Mouse (Mus musculus) c-Kit-positive CD71-negative TER-119-negative erythroid progenitor cells, embryonic 14.5 days (primary cell): ENCODE data around the gene Pnma5.
"Not testable (repeated sequence)": the region's sequence is repeated elsewhere in the genome, so short reads cannot be mapped to it uniquely, and the experiment has no call there.

Experiments
- DNase-seq: peaks from one replicate; pipeline ENCODE4 v3.0.0-alpha.2; 2013; ENCODE audit warnings: low read depth

The Pnma5 gene

DNA sequence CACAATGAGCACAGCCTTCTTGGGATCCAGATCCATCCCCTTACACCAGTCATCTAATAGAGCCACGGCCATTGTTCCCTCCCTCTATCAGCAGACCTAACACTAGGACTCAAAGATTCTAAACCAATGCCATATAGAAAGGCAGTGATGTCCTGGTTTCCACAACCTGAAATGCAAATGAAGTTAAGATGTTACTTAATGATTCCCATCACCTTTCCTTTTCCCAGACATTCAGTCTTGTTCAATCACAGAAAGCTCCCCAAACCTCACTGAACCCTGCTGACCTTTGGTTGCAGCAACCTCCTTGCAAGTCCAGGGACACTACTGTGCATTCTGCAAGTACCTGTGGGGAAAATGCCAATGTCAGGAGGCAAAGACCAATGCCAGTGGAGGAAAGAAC, at the start of gene Pnma5:
TSS of gene Pnma5 (minus strand) at position 101 of the 400 bp plus-strand sequence.
- no peak for DNase-seq

DNA sequence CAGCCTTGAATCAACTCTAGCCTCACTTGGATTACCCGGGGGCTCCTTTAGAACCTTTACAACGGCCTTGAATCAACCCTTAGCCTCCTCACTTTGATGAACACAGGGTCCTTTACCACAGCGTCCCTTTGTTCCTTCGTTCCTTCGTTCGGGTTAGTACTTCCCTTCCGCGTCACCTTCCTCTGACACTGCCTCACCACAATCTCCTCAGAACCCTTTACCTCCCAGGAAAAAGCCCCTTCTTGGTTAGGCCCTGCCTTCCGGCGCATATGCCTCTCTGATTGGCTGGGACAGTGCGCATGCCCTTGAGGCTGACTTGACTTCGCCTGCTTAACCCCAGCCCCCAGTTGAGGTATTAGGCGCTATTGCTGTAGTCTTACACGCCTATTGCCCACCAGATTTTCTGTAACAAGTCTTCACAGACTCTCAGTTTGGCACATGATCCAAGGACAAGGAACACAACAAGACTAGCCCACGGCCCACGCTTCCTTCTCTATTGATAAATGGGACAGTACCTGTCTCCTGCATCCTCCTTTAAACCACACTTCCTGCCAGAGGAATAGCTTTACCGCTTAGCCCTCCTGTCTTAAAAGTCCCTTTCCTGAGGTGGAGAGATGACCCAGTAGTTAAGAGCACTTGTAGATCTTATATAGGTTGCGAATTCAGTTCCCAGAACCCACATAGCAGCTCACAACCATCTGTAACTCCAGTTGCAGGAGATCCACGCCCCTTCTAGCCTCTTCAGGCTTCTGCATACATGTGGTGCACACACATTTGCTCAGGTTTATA, 45.6 kb upstream of the Pnma5 start, which contains the start of gene Xlr4a:
TSS of gene Xlr4a (minus strand) at position 212 of the 789 bp plus-strand sequence.
- not testable (repeated sequence) for DNase-seq

DNA sequence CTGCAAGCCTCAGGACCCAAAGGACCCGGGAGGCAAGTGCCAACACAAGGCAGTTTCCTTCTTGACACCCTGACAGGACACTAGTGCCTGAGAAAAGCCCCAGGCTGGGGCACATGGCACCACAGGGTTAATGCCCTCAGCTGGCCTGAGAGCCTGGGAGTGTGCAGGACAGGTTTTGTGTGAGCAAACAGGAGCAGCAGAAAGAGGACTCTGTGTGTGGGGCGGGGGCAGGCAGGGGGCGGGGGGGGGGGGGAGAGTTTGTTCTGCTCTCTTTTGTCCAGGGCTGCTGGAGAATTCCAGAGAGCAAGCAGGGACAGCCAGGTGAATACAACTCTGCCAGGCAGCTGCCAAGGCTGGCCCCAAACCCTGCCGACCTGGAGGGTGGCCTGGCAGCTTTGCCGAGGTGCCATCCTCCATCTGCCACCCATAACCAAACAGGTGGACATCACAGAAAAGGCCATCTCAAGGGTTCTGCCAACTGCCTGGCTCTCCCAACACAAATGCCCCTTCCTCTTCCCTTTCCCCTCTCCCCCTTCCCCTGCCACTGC, 29.9 kb upstream of the Pnma5 start:
- not testable (repeated sequence) for DNase-seq

DNA sequence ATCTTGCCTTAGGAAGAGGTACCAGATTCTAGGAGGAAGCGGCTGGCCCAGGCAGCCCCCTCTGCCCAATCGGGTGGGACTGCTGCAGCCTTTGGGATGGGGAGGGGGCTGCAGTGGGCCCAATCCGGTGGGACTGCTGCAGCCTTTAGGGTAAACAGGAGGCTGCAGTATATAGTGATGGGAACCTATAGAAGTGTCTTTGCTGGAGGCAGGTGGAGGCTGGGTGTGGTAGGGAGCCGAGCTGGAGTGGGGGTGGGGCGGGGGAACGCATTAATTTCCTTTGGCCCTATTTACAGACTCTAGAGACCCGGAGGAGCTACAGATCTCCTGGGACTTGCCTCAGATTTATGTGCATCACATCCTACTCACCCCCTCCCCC, 27.5 kb upstream of the Pnma5 start, which contains the start of gene Pnma3:
TSS of gene Pnma3 (plus strand) at position 373 of the 379 bp plus-strand sequence.
- no peak for DNase-seq

DNA sequence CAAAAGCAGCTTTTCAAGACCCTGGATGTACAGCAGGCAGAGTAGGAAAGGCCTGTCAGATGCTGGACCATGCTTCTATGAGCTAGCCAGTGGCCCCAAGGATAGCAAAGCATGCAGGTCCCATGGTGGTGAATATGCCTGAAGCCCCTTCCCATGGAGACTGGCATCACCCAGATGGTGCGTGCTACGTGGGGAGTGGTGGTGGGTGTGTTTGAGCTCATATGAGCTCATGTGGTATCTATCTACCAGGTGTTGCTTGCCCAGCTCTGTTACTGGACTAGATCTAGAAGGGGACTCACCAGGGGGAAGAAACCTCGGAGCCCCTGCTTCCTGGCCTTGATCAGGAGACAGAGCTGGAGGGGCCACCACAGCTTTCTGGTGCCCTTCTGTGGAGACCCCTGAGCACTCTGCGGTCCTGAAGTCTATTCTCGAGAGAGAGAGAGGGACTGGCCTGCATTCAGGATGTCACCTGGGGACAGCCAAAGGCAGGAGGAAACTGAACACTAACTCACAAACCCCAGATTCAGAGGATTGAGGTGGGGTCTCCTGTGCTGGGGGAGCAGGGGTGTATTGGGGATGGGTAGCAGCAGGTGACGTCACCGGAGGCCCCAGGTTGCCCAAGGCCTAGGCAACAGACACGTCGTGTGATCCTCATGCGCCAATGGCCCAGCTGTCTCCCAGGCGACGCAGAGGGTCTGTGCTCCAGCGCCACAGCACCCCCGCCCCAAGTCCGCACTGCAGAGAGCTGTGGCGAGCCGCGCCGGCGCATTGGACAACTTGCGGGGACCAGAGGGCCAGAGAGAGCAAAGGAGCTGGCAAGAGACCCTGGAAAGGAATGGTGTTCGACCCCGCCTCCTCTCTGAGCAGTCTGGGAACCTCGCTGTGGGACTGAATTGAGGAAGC, 26.9 kb upstream of the Pnma5 start:
- no peak for DNase-seq

DNA sequence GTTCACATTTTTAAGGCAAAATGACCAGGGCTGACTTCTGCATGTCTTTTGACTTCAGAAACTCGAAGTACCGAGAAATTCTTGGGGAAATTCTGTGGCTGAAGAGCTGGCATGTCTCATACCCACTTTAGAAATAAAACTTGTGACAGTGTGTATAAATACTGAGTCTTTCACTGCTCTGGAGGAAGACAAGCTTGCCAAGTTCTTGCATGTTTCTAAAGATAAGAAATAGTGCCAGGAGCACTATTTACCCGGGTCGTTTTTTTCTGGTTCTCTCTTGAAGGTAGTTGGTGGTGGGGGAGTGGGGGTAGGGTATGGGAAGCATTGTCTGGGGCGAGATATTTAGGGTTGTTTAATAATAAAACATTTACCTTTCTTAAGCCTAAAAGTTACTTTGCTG, 25.4 kb upstream of the Pnma5 start:
- DNase-seq, result no peak

DNA sequence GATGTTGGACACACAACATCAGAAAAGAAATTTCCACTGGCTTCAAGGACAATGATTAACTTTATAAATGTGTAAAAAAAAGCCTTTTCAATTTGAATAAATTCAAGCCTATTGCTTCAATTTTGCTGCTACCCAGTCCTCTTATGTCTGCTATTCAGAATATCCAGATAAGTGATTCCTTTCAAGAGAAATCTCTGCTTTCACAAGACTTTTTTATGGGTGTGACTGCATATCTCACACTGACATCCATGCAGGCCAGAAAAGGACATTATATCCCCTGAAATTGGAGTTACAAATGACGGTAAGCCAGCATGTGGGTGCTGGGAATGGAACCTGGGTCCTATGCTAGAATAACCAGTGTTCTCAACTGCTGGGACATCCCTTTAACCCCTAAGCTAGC, 24.6 kb upstream of the Pnma5 start:
- DNase-seq, result no peak

DNA sequence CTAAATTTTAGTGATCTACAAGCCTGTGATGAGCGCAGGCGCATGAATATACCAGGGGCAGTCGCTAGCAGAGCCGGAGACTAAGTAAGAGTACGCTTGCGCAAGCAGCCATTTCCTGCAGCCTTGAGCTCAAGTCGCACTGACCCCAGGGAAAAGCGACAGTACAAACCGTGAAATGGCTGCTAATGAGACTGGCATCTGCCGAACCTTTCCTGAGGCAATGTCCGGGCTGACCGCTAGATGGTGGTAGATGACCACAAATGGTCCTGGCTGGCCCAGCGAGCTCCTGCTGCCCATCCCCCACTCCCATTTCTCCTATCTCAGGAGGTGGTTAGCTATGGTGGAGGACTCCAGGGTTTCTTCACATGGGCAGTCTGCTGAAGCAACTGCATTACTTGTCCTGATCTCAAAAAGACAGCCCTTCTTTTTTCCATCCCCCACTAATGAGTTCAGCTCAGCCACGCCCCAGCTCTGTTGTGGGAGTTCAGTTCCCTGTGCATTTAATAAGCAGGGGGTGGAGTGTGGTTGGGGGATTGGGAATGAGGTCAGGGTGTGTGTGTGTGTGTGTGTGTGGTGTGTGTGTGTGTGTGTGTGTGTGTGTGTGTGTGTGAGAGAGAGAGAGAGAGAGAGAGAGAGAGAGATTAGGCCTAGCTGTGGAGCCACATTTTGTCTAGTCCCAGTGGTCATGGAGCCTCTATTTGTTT, 17.1 kb upstream of the Pnma5 start:
- DNase-seq, result peak; percentile 70

DNA sequence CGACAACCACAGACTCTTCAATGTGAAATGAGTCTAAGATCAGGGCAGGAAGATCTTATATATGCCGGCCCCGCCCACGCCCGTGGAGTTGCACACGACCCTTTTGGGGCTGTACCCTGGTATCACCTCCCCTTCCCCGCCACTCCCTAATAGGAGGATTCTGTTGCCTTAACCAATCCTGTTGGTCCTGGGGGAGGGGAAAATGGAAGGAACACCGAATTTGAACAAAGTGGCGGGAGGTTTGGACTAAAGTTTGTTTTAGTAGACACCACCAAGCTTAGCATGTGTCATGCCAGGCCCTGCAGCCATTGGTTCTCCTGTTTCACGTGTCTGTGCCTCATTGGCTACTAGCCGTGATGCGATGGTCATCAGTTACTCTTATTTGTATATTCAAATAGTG, 2.8 kb upstream of the Pnma5 start:
- DNase-seq, result no peak

DNA sequence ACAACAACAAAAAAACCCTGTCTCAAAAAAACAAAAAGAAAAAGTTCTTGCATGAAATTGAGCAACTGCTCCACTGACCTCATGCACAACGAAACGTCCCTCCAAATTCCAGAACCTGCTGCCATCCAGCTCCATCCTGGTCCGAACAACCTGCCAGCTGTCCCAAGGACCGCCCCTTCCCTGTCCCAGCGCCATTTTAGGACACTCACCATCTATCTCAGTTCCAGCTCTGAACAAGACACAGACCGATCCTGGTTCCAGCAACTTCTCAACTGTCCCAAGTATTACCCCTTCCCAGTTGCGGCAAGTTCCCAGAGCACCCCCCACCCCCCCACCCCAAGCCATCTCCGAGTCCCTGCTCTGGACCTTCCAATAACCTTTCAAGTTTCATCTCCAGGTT, 1.9 kb upstream of the Pnma5 start:
- DNase-seq, result no peak

DNA sequence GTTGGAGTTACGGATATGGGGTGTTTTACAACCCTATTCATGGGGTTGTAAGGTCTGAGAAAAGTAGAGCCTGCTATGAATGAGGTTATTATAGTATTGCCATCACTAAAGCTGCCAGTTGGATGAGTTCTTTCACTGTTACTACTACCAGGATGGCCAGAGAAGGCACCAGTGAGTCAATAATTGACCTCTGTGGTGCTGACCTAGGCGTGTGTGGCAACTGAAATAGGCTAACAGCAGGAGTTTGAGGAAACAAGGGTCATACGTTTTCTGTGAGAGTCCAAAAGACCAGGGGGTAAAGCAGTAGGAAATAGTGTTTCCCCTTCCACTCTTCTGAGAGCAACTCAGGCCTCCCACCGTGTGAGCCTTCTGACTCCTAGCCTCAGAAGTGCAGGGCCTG, 24.1 kb downstream of the Pnma5 start:
- no peak for DNase-seq

DNA sequence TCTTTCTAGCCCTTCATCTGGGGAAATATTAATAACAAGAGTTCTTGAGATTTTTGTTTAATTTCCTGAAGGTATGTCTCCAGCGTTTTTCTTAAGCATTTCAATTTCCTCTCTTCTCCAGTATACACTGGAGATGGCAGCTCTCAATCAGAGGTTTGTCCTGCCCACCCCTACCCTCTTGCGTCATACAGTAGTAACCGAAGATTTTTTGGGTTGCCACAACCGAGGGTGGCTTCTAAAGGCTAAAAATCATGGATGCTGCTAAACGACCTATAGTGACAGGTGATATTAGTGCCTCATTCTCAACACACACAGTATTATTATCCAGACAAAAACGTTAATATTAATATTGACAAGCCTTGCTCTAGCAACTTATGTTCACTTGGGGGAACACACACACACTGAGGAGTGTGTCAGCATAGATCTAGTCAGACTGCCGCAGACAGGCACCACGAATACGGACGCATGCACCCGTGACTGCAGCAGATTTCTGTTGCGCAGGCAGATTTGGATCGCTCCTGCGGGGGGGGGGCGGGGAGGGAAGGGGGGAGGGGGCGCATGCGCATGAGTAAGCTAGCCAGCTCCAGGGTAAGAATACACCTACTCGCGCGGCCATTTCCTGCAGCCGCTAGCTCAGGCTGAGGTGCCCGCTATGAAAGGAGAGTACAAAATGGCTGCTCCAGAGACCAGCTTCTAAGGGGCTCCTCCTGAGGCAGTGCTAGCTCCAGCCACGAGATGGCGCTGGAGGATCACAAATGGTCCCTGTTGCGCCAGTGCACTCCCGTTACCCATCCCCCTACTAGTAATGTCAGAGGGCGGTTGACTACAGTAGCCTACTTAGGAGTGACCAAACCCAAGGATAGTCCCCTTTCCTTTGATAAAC, 29.1 kb downstream of the Pnma5 start:
- DNase-seq, result peak; percentile 73

DNA sequence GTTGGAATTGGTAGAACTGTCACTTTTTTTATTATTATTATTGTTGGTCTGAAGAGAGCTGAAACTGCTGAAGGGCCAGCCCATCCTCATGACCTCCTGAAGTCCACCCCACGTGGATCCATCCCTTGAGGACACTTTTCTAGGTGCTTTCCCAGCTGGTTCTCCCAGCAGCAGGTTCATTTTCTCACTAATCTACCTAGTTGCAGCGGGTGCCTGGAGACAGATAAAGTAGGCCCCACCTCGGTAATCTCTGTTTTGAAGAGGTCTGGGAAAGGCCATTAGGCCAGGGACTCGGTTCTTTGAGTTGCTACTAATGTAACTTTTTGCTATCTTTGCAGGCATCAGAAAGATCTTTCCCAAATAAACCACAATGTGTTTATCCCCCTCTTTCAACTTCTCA, 31.2 kb downstream of the Pnma5 start:
- no peak for DNase-seq

DNA sequence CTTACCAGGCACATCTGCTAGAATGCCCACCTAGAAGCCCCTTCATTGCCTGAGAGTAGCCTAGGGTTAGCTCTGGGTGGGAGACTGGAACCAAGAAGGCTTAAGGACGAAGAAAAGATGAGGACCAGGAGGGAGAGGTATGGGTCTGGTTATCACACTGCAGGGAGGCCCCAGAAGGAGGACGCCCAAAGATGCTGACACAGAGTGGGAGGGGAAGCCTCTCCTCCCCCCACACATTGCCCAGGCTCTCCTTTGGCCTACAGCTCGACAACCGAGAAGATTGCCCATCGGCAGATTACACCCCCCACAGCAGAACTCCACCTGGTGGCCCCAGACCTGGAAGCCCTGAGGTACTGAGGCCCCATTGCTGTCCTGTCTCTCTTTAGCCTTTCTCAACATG, 33.8 kb downstream of the Pnma5 start:
- DNase-seq, result no peak

DNA sequence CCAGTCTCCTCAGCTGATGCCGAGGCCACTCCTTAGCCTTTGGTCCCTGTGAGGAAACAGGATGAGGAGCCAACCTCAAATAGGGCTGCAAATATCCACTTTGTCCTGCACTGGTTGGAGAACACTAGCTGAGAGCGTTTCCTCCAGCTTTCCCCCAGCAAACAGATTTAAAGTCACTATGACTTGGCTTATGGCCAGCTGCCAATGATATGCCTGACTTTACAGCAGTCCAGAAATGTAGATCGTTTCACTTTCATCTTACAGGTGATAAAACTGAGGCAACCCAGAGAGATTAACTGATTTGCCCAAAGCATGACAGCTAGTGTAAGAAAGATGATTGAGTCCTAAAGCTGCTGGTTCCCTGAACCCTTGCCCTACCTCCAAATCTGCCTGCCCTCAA, 41.4 kb downstream of the Pnma5 start:
- no peak for DNase-seq

DNA sequence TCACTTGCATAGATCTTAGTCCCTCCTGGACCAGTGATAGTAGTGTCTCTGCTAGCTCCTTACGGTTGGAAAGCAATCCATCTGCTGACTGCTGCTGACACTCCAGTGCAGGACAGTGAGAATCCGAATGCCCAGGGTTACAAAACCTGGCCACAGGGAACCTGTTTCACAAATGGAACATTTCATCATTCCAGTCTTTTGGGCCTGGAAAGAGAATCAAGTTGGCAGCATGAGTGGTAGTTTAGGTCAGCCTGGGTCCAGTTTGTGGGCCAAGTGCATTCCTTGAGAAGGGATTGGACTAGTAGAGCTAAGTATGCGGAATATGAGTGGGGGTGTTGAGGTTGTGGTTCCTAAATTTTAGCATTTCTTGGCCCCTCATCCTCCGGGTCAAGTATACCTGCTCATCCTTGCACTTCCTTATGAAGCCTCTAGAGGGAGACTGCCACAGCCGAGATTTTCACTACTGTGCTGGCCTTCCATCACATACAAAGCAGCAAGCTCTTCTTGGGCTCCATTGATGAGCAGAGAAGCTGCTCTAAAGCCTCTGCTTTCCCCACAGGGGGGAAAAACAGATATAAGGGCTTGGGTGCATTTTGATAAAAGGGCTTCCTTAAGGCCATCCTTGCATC, 44.5 kb downstream of the Pnma5 start:
- no peak for DNase-seq

DNA sequence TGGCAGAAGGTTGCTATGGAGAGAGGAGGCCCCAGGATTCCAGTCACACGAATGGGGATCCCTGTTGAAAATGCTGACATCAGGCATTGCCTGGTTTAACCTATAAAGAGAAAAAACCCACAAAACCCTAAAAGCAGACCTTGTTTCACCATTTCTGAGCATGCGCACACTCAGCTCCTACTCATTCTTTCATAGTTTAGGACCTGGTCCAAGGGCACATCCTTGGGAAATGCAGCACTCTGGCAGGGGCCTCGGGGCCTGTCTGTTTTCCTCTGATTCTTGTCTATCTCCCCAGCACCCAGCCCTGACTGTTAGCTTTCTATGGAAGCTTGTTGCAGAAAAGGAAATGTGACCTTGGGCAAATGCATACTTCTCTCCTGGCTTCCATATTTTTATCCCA, 46.3 kb downstream of the Pnma5 start:
- no peak for DNase-seq

DNA sequence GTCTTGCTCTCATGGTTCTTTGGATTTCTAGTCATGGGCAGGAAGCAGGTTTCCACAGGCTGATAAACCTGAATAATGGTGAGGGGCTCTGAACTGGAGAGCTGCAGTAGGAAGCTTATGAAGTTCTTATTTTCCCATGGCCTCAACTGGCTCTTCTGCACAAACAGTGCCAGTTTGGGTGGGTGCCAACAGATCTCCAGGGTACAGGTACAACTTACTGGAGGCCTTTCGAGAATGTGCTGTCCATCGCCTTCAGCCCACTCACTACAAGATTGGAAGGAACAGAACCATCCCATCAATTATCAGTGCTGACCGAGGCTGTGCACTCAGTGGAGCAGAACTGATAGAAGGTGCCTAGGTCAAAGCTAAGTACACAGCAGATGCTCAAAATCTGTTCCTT, 48.5 kb downstream of the Pnma5 start:
- no peak for DNase-seq

DNA sequence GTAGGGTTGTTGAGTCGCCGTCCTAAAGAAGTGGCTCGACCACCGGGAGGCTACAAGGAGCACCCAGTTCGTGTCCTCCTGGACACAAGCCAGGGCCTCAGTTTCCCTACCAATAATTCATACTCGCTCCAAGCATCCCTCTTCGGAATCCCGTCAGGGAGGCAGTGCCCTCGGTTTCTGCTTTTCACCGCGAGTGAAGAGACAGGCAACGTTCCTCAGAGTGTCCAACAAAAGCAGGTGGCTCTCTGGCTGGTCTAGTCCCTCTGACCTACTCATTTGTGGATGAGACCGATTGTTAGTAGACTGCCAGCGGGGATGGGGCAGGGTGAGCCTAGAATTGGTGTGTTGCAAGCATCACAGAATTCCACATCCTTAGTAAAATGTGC, 49.4 kb downstream of the Pnma5 start:
- DNase-seq, result no peak

DNA sequence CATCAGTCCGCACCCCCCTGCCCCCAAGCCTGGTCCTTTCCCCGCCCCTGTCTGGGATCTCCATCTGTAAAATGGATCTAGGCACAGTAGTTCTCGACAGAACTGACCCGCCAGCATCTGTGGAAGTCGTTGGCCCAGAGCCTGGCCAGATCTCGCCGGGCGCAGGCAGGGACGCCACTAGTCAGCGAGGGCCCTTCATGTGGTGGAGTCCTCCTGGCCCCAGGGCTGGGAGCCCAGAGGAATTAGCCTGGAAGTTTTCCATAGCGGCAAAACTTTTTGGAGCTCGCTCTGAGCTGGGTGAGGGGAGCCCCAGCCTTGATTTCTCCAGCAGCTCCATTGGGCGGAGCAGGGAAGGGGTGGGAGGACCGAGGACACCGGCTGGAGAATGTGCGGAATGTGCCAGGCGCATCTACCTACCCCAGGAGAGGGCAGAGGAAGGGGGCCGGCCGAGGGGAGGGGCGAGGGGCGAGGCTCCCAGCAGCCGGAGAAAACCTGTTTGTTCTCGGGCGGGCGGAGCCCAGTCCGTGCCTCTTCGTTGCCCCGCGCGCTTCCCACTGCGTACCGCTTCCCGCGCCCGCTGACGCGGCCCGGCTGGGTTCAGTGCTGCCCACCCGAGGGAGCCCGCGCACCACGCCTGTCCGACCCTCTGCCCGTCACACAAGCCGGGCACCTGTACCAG, 49.9 kb downstream of the Pnma5 start, which contains the start of gene Zfp185:
TSS of gene Zfp185 (plus strand) at position 499 of the 679 bp plus-strand sequence.
- no peak for DNase-seq
